Mouse (Mus musculus) small intestine, adult 2 months (tissue): ENCODE results near the gene Nucb2.

Experiments
- CTCF ChIP-seq: fragments of 200-500 bp; IDR thresholded peaks from 2 replicates; pipeline ENCODE4 v1.5.1; 2012; ENCODE audit warnings: low read depth, mild to moderate bottlenecking, control low read depth, inconsistent platforms, low read length, moderate library complexity, mixed read lengths; ENCODE audit not compliant: insufficient replicate concordance, insufficient read length; ENCODE audit errors: extremely low read depth
- POLR2A ChIP-seq: fragments of 200-500 bp; IDR thresholded peaks from 2 replicates; pipeline ENCODE4 v1.6.1; 2012; ENCODE audit warnings: low read depth, mild to moderate bottlenecking, control low read depth, inconsistent platforms, low read length, moderate library complexity

GRCm38 (mm10) chr7:116475836-116476235 lies 28.3 kb upstream of the Nucb2 start:
- TF ChIP-seq CTCF (no peak), POLR2A (no peak)
